Mouse (Mus musculus) thymus, adult 2 months (tissue): ENCODE results near the gene Zfp526. TPM values are rescaled to one million over a fixed set of nuclear protein-coding genes. Genes with fewer than 3 reads are reported as not detected.

ENCODE experiments used
- DNase-seq: peaks from one replicate; pipeline ENCODE4 v3.0.0; 2021
- H3K27ac ChIP-seq: fragments of 200-500 bp; 2 replicates; pipeline ENCODE4 v1.5.1; 2012; ENCODE audit warnings: low read length, control low read depth; ENCODE audit not compliant: control insufficient read depth, insufficient read depth
- H3K27me3 ChIP-seq: fragments of 200-500 bp; 2 replicates; pipeline ENCODE4 v1.6.1; 2012; ENCODE audit warnings: mild to moderate bottlenecking, low read length, moderate library complexity, mixed read lengths; ENCODE audit not compliant: control insufficient read depth, insufficient read depth
- H3K36me3 ChIP-seq: fragments of 200-500 bp; 2 replicates; pipeline ENCODE4 v1.6.1; 2012; ENCODE audit warnings: mild to moderate bottlenecking, low read length, moderate library complexity; ENCODE audit not compliant: control insufficient read depth, insufficient read depth
- H3K4me1 ChIP-seq: fragments of 200-500 bp; replicated peaks from 2 replicates; pipeline ENCODE4 v1.6.1; 2012; ENCODE audit warnings: low read length; ENCODE audit not compliant: control insufficient read depth, insufficient read depth
- H3K4me3 ChIP-seq: fragments of 200-500 bp; 2 replicates; pipeline ENCODE4 v1.5.1; 2012; ENCODE audit warnings: mild to moderate bottlenecking, low read length, control low read depth, moderate library complexity; ENCODE audit not compliant: control insufficient read depth, insufficient read depth
- CTCF ChIP-seq: fragments of 200-500 bp; IDR thresholded peaks from 2 replicates; pipeline ENCODE4 v1.5.1; 2012; ENCODE audit warnings: mild to moderate bottlenecking, control low read depth, low read length, moderate library complexity, borderline replicate concordance; ENCODE audit not compliant: control insufficient read depth, poor library complexity, insufficient read depth; ENCODE audit errors: extremely low read depth
- POLR2A ChIP-seq: fragments of 200-500 bp; IDR thresholded peaks from 2 replicates; pipeline ENCODE4 v1.6.1; 2012; ENCODE audit warnings: mild to moderate bottlenecking, low read length, control low read depth, moderate library complexity; ENCODE audit not compliant: control insufficient read depth, poor library complexity, insufficient read depth; ENCODE audit errors: extremely low read depth
- WGBS: fragments of 180-500 bp; shearing (Covaris S2); methylation state at CpG from one replicate; pipeline ENCODE4 v1.1.7; 2018; 5-methylcytosine and 5-hydroxymethylcytosine counted together
- polyA plus RNA-seq: library from polyadenylated mRNA; depleted of rRNA; stranded (reverse); fragments of >200 nt; gene quantifications from 2 replicates; pipeline ENCODE4 v1.2.3, GENCODE M21; 2012; rRNA removed

Gene Zfp526
- polyA plus RNA-seq, 1 experiment: 38.2 TPM

DNA sequence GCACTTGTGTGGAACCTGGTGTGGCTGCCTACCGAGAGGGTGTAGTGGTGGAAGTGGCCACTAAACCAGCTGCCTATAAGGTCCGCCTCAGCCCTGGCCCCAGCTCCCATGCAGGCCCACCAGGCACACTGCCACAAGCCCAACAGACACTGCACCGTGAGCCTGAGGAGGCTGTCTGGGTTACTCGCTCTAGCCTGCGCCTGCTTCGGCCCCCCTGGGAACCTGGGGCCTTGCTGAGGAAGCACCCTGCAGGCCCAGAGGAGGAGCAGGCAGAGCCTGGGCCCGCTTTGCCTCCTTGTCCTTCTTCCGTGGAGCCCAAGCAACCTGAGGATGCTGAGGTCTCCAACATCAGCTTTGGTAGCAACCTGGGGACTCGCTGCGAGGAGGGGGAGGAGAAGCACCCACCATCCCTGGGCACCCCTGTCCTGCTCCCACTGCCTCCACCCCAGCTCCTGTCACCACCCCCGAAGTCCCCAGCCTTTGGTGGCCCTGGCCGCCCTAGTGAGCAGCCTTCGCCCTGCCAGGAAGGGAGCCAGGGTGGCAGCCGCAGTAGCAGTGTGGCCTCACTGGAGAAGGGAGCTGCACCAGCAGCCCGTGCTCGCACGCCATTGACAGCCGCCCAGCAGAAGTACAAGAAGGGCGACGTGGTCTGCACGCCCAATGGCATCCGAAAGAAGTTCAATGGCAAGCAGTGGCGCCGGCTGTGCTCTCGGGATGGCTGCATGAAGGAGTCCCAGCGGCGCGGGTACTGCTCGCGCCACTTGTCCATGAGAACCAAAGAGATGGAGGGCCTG, 50.6 kb downstream of the Zfp526 start:
- H3K4me1 ChIP-seq: peaks cover 57% of the 10 kb centered on the region
- no peaks in the 10 kb centered on the region for H3K36me3 ChIP-seq
- no peak overlapping the region for H3K27ac ChIP-seq
- H3K27me3 ChIP-seq: no peaks in the 10 kb centered on the region
- 96% methylated on average over 30 of the region's 30 CpGs for WGBS
- DNase-seq: no peak
- no peak overlapping the region for H3K4me3 ChIP-seq
- no peak for TF ChIP-seq POLR2A
- TF ChIP-seq CTCF: no peak

DNA sequence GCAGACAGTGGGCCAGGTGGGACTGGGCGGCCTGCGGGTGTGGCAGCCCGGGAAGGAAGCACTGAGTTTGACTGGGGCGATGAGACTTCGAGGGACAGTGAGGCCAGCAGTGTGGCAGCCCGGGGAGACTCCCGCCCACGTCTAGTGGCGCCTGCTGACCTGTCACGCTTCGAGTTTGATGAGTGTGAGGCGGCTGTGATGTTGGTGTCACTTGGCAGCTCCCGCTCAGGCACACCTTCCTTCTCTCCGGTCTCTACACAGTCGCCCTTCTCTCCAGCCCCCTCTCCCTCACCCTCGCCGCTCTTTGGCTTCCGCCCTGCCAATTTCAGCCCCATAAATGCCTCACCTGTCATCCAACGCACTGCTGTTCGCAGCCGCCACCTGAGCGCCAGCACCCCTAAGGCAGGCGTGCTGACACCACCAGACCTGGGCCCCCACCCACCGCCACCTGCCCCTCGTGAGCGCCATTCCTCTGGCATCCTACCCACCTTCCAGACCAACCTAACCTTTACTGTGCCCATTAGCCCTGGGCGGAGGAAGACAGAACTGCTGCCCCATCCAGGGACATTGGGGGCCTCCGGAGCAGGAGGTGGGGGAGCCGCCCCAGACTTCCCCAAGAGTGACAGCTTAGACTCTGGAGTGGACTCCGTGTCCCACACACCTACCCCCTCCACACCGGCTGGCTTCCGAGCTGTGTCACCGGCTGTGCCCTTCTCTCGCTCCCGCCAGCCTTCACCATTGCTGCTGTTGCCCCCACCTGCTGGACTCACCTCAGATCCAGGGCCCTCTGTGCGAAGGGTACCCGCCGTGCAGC, 51.4 kb downstream of the Zfp526 start:
- Histone ChIP-seq H3K4me3 (no peak overlapping the region), H3K36me3 (no peaks in the 10 kb centered on the region), H3K4me1 (peaks cover 59% of the 10 kb centered on the region), H3K27me3 (no peaks in the 10 kb centered on the region), H3K27ac (no peak overlapping the region)
- no peak for DNase-seq
- TF ChIP-seq CTCF (no peak), POLR2A (no peak)
- WGBS: 95% methylated on average over 38 of the region's 38 CpGs

DNA sequence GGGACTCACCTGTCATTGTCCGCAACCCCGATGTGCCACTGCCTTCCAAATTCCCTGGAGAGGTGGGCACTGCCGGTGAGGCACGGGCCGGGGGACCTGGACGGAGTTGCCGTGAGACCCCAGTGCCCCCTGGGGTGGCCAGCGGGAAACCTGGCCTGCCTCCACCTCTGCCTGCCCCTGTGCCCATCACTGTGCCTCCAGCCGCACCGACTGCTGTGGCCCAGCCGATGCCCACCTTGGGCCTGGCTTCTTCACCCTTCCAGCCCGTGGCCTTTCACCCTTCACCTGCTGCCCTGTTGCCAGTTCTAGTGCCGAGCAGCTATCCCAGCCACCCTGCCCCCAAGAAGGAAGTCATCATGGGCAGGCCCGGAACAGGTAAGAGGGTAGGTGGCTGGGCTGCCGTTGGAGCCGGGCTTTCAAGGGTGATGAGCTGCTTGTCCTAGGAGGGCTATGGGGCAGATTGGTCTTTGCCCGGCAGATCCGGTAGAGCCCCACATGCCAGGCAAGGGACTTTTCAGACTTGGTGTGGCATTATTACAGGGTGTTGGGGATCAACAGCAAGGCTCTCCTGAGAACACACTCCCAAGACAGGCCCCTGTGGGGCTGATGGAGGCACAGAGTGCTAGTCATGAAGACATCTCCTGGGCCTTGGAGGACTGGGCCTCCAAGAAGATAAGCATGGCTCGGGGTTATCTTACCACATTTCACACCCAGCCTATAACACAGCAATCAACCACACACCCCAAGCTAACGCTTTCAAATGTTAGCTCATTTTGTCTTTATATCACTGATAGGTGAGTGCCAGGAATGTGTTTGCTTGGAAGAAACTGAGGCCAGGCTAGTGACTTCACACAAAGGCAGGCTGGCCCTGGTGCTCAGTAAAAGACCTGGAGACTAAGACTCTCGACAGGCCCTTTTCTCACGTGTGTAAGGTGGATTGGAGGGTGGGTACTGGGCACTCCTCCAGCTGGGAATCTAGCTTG, 52.3 kb downstream of the Zfp526 start:
- WGBS: 94% methylated on average over 22 of the region's 22 CpGs
- Histone ChIP-seq H3K36me3 (no peaks in the 10 kb centered on the region), H3K27me3 (no peaks in the 10 kb centered on the region), H3K4me1 (peaks cover 60% of the 10 kb centered on the region), H3K4me3 (no peak overlapping the region), H3K27ac (peak overlapping the region; percentile 73)
- no peak for TF ChIP-seq POLR2A
- TF ChIP-seq CTCF: no peak
- no peak for DNase-seq

DNA sequence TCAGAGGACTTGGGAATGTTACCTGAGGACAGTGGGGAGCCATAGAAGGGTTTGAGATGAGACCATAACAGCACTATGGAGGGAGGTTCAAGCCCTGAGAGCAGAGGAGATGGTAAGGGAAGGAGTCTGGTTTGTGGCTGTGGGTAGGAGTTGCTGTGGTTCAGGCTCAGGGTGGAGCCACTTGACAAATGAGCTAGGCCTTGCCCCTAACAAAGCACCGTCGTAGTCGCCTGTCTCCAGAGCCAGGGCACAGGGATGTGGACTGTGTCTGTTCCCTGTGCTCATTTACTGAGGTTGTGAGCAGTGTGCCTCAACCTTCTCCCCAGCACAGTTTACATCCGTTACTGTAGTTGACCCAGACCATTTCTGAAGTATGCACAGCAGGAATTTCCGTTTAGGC, 53.3 kb downstream of the Zfp526 start:
- Histone ChIP-seq H3K4me1 (peaks cover 57% of the 10 kb centered on the region), H3K4me3 (no peak overlapping the region), H3K27me3 (no peaks in the 10 kb centered on the region), H3K36me3 (no peaks in the 10 kb centered on the region), H3K27ac (peak overlapping the region; percentile 73)
- no peak for TF ChIP-seq CTCF
- no peak for TF ChIP-seq POLR2A
- WGBS: 10% methylated on average over 5 of the region's 5 CpGs
- DNase-seq: no peak

DNA sequence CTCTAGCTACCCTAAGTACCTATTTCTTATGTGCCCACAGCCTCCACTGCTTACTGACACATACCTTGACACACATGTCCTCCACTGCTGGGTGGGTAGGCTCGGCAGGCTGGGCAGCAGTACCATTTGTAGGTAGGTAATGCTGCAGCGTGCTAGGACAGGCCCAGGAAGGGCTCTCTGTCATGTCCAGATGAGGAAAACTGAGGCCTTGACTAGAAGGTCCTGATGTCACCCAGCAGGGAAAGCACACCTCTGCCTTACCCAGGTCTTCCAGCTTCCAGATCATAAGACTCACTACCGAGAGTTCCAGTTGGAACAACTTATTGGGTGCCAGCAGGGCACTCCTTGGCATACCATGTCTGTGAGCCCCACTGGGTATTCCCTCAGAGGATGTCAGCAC, 53.8 kb downstream of the Zfp526 start:
- Histone ChIP-seq H3K4me3 (no peak overlapping the region), H3K27me3 (no peaks in the 10 kb centered on the region), H3K4me1 (peaks cover 57% of the 10 kb centered on the region), H3K36me3 (no peaks in the 10 kb centered on the region), H3K27ac (peak overlapping the region; percentile 73)
- TF ChIP-seq POLR2A: no peak
- no peak for TF ChIP-seq CTCF
- 77% methylated on average over 3 of the region's 3 CpGs for WGBS
- no peak for DNase-seq

DNA sequence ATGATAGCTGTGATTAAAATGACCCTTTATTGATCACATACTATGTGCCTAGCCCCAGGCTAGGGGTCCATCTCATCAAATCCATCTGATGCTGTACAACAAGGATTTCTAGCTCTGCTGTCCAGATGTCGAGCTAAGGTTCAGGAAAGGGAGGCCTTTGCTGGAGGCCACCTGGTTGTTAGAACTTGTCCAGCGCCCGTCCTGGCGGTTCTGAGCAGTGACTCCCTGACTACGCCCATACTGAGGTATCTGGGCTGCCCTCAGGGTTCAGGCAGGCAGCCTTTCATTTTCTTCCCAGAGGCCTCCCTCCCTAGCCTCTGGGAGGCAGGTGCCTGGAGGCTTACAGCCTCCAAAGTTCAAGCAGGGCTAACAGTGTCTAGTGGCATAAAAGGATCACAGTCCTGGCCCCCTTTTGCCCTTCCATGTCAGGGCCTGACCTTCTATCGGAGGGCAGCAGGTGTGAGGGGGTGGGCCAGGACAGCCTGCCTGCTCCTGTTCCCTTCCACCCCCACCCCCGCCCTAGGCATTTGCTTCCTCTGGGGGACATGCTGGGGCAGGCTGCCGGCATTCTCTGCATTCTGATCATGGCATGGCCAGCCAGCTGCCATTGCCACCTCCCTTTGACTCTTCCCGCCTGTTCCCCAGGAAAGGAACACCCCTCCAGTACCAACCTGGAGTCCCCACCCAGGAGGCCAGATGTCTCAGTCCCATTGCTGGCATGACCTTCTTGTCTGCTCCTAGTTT, 54.5 kb downstream of the Zfp526 start:
- DNase-seq: no peak
- H3K4me1 ChIP-seq: peaks cover 57% of the 10 kb centered on the region
- peak overlapping the region; percentile 6; the same call in 1 of the 2 replicates for H3K27ac ChIP-seq

More for the DNA sequence above, 54.5 kb downstream of the Zfp526 start:
- H3K4me3 ChIP-seq: no peak overlapping the region
- TF ChIP-seq CTCF (no peak), POLR2A (no peak)
- H3K27me3 ChIP-seq: no peaks in the 10 kb centered on the region
- no peaks in the 10 kb centered on the region for H3K36me3 ChIP-seq
- WGBS: 78% methylated on average over 9 of the region's 9 CpGs

Other genes starting within 250 kb of the Zfp526 start
- gene Rabac1, start 248.7 kb upstream of the Zfp526 start, polyA plus RNA-seq: 433 and 569 TPM in 2 replicates
- gene Atp1a3, start 215.5 kb upstream of the Zfp526 start, polyA plus RNA-seq: 5.6 and 7.1 TPM in 2 replicates
- gene Grik5, start 149.1 kb upstream of the Zfp526 start, polyA plus RNA-seq: 19.1 and 23.0 TPM in 2 replicates
- gene Zfp574, start 148.9 kb upstream of the Zfp526 start, polyA plus RNA-seq: 65.0 and 68.8 TPM in 2 replicates
- 5.6 and 5.7 TPM in 2 replicates for gene Pou2f2, start 41.7 kb upstream of the Zfp526 start, polyA plus RNA-seq
- 93.6 and 102 TPM in 2 replicates for gene Dedd2, start 810 bp upstream of the Zfp526 start, polyA plus RNA-seq
- 332 and 343 TPM in 2 replicates for gene Gsk3a, start 16.4 kb downstream of the Zfp526 start, polyA plus RNA-seq
- 59.4 and 60.4 TPM in 2 replicates for gene Erf, start 29.3 kb downstream of the Zfp526 start, polyA plus RNA-seq
- 270 and 297 TPM in 2 replicates for gene Cic, start 46.3 kb downstream of the Zfp526 start, polyA plus RNA-seq
- gene Pafah1b3, start 76.6 kb downstream of the Zfp526 start, polyA plus RNA-seq: 138 and 140 TPM in 2 replicates
- 0.08 TPM in 1 of 2 replicates, not detected in the other for gene Prr19, start 80.0 kb downstream of the Zfp526 start, polyA plus RNA-seq
- gene Tmem145, start 84.7 kb downstream of the Zfp526 start, polyA plus RNA-seq: 0.08 and 0.13 TPM in 2 replicates
- 11.9 and 14.8 TPM in 2 replicates for gene Megf8, start 95.7 kb downstream of the Zfp526 start, polyA plus RNA-seq
- 13.4 and 20.6 TPM in 2 replicates for gene Cnfn, start 148.3 kb downstream of the Zfp526 start, polyA plus RNA-seq
- 75.3 and 91.6 TPM in 2 replicates for gene Lipe, start 177.3 kb downstream of the Zfp526 start, polyA plus RNA-seq
- 0.56 and 1.2 TPM in 2 replicates for gene Cxcl17, start 191.5 kb downstream of the Zfp526 start, polyA plus RNA-seq